Mouse (Mus musculus): ENCODE results near the gene Klf1. TPM values are rescaled to one million over a fixed set of nuclear protein-coding genes. Genes with fewer than 3 reads are reported as not detected.

The Klf1 gene
- total and polyA plus RNA-seq, 3 experiments: 0.20 to 0.38 (median 0.24) TPM

- H3K9ac ChIP-seq (ENCODE audit: insufficient read depth, low read depth): no peak overlapping the region
- H3K9me3 ChIP-seq (replicated peaks; ENCODE audit: low read length): peaks cover 13% of the 10 kb centered on the region
- H3K4me2 ChIP-seq (ENCODE audit: insufficient read depth, low read depth, poor library complexity, severe bottlenecking): no peak overlapping the region
- no peak for DNase-seq (ENCODE audit: extremely low read depth)
- peaks cover 12 to 57% of the 10 kb centered on the region in 2 experiments for H3K36me3 ChIP-seq (replicated peaks in 1 of 2; ENCODE audit: control insufficient read depth in 1 of 2, insufficient read depth in 1 of 2, low read length in 1 of 2)
- dilution Hi-C loops (cut with MboI; ENCODE audit: extremely low pct_ligation_motif_present, extremely low pct_unique_long_range_greater_than_20kb, low sequenced_read_pairs) (no loop called here), in situ Hi-C loops (cut with MboI; ENCODE audit: low pct_ligation_motif_present, low pct_unique_long_range_greater_than_20kb, low sequenced_read_pairs) (no loop called here)
- no peak overlapping the region for H3K27ac ChIP-seq (ENCODE audit: insufficient read depth, low read depth)
- no peaks in the 10 kb centered on the region for H3K79me2 ChIP-seq (replicated peaks; ENCODE audit: control insufficient read depth, extremely low read depth, insufficient read depth, poor library complexity, severe bottlenecking)
- no peaks in the 10 kb centered on the region for H3K27me3 ChIP-seq (replicated peaks)
- TF ChIP-seq UBTF (IDR thresholded peaks at IDR 0.05; ENCODE audit: low read depth, low read length): no peak
- TF ChIP-seq MAFK (IDR thresholded peaks at IDR 0.05; ENCODE audit: insufficient replicate concordance, low read length): no peak
- no peak for TF ChIP-seq CHD1 (IDR thresholded peaks at IDR 0.05; ENCODE audit: low read depth, low read length)
- no peak for TF ChIP-seq E2F4 (IDR thresholded peaks at IDR 0.05; ENCODE audit: insufficient replicate concordance, low read depth, low read length)
- no peak for TF ChIP-seq ZKSCAN1 (IDR thresholded peaks at IDR 0.05; ENCODE audit: borderline replicate concordance, low read depth, low read length)
- TF ChIP-seq JUND (conservative IDR thresholded peaks at IDR 0.05; ENCODE audit: low read depth, low read length): no peak
- TF ChIP-seq ZC3H11A (IDR thresholded peaks at IDR 0.05; ENCODE audit: low read depth, low read length): no peak
- TF ChIP-seq MEF2A (IDR thresholded peaks at IDR 0.05; ENCODE audit: borderline replicate concordance, low read depth, low read length): no peak
- no peak for TF ChIP-seq CTCF (conservative IDR thresholded peaks at IDR 0.05 in 1 of 2, IDR thresholded peaks at IDR 0.05 in 1 of 2; ENCODE audit: low read depth in 2 of 2, low read length in 2 of 2)
- no peak for TF ChIP-seq TCF12 (IDR thresholded peaks at IDR 0.05; ENCODE audit: low read depth, low read length)
- TF ChIP-seq CHD2 (IDR thresholded peaks at IDR 0.05; ENCODE audit: low read length): no peak
- no peak for TF ChIP-seq HCFC1 (IDR thresholded peaks at IDR 0.05; ENCODE audit: low read depth, low read length)
- TF ChIP-seq SMC3 (IDR thresholded peaks at IDR 0.05; ENCODE audit: low read depth, low read length): no peak
- TF ChIP-seq POLR2AphosphoS2 (IDR thresholded peaks at IDR 0.05; ENCODE audit: low read depth, low read length): no peak
- no peak for TF ChIP-seq ETS1 (conservative IDR thresholded peaks at IDR 0.05; ENCODE audit: low read depth, low read length)
- TF ChIP-seq SIN3A (IDR thresholded peaks at IDR 0.05; ENCODE audit: low read length): no peak
- no peak for TF ChIP-seq ZNF384 (IDR thresholded peaks at IDR 0.05; ENCODE audit: low read depth, low read length)
- TF ChIP-seq PAX5 (IDR thresholded peaks at IDR 0.05; ENCODE audit: low read length): no peak
- TF ChIP-seq ZMIZ1 (IDR thresholded peaks at IDR 0.05; ENCODE audit: low read depth, low read length): no peak
- peaks cover 8 to 15% of the 10 kb centered on the region in 2 experiments for H3K4me1 ChIP-seq (ENCODE audit: control insufficient read depth in 1 of 2, insufficient read depth in 2 of 2)
- no peak overlapping the region for H3K4me3 ChIP-seq (replicated peaks in 1 of 3; ENCODE audit: low read depth in 2 of 3, low read length in 2 of 3, poor library complexity in 1 of 3)
Observed at GRCm38 (mm10) chr8:84911854-84912253, 10.1 kb downstream of the Klf1 start.

GRCm38 (mm10) chr8:84912391-84912790 lies 10.7 kb downstream of the Klf1 start:
- dilution Hi-C loops (cut with MboI; ENCODE audit: extremely low pct_ligation_motif_present, extremely low pct_unique_long_range_greater_than_20kb, low sequenced_read_pairs): no loop called here
- H3K79me2 ChIP-seq (replicated peaks; ENCODE audit: control insufficient read depth, extremely low read depth, insufficient read depth, poor library complexity, severe bottlenecking): no peaks in the 10 kb centered on the region
- H3K9me3 ChIP-seq (replicated peaks; ENCODE audit: low read length): peaks cover 13% of the 10 kb centered on the region
- no peak for DNase-seq (ENCODE audit: extremely low read depth)
- in situ Hi-C loops (cut with MboI; ENCODE audit: low pct_ligation_motif_present, low pct_unique_long_range_greater_than_20kb, low sequenced_read_pairs): no loop called here
- no peak for TF ChIP-seq RAD21 (IDR thresholded peaks at IDR 0.05; ENCODE audit: low read depth, low read length)
- TF ChIP-seq HCFC1 (IDR thresholded peaks at IDR 0.05; ENCODE audit: low read depth, low read length): no peak
- TF ChIP-seq MAZ (IDR thresholded peaks at IDR 0.05; ENCODE audit: low read depth, low read length): no peak
- TF ChIP-seq ETS1 (conservative IDR thresholded peaks at IDR 0.05; ENCODE audit: low read depth, low read length): no peak
- no peak for TF ChIP-seq SIN3A (IDR thresholded peaks at IDR 0.05; ENCODE audit: low read length)
- no peak for TF ChIP-seq RCOR1 (conservative IDR thresholded peaks at IDR 0.05; ENCODE audit: low read depth, low read length)
- TF ChIP-seq JUN (IDR thresholded peaks at IDR 0.05; ENCODE audit: insufficient read depth, low read depth, low read length): no peak
- no peak for TF ChIP-seq CTCF (conservative IDR thresholded peaks at IDR 0.05 in 1 of 2, IDR thresholded peaks at IDR 0.05 in 1 of 2; ENCODE audit: low read depth in 2 of 2, low read length in 2 of 2)
- no peak for TF ChIP-seq NRF1 (IDR thresholded peaks at IDR 0.05; ENCODE audit: low read depth, low read length)
- TF ChIP-seq KAT2A (IDR thresholded peaks at IDR 0.05; ENCODE audit: insufficient replicate concordance, low read length): no peak
- no peak for TF ChIP-seq CHD2 (IDR thresholded peaks at IDR 0.05; ENCODE audit: low read length)
- no peak for TF ChIP-seq MXI1 (IDR thresholded peaks at IDR 0.05; ENCODE audit: low read depth, low read length)
- TF ChIP-seq UBTF (IDR thresholded peaks at IDR 0.05; ENCODE audit: low read depth, low read length): no peak
- no peak for TF ChIP-seq MAFK (IDR thresholded peaks at IDR 0.05; ENCODE audit: insufficient replicate concordance, low read length)
- TF ChIP-seq E2F4 (IDR thresholded peaks at IDR 0.05; ENCODE audit: insufficient replicate concordance, low read depth, low read length): no peak
- no peak for TF ChIP-seq MYC (IDR thresholded peaks at IDR 0.05; ENCODE audit: low read depth, low read length)
- TF ChIP-seq ELF1 (IDR thresholded peaks at IDR 0.05; ENCODE audit: low read depth, low read length): no peak
- TF ChIP-seq EP300 (IDR thresholded peaks at IDR 0.05; ENCODE audit: low read length): no peak
- TF ChIP-seq ZMIZ1 (IDR thresholded peaks at IDR 0.05; ENCODE audit: low read depth, low read length): no peak
- no peak overlapping the region for H3K4me3 ChIP-seq (replicated peaks in 1 of 3; ENCODE audit: low read depth in 2 of 3, low read length in 2 of 3, poor library complexity in 1 of 3)
- no peak overlapping the region for H3K4me2 ChIP-seq (ENCODE audit: insufficient read depth, low read depth, poor library complexity, severe bottlenecking)
- H3K36me3 ChIP-seq (replicated peaks in 1 of 2; ENCODE audit: control insufficient read depth in 1 of 2, insufficient read depth in 1 of 2, low read length in 1 of 2): peaks cover 12 to 58% of the 10 kb centered on the region in 2 experiments
- peaks cover 8 to 15% of the 10 kb centered on the region in 2 experiments for H3K4me1 ChIP-seq (ENCODE audit: control insufficient read depth in 1 of 2, insufficient read depth in 2 of 2)
- H3K27ac ChIP-seq (ENCODE audit: insufficient read depth, low read depth): no peak overlapping the region
- no peak overlapping the region for H3K9ac ChIP-seq (ENCODE audit: insufficient read depth, low read depth)
- no peaks in the 10 kb centered on the region for H3K27me3 ChIP-seq (replicated peaks)
